Mouse (Mus musculus) liver, embryonic 15.5 days (tissue): ENCODE data around the gene Cdk15. TPM values are rescaled to one million over a fixed set of nuclear protein-coding genes. Genes with fewer than 3 reads are reported as not detected.

ENCODE experiments used
- ATAC-seq: fragments of 200-750 bp; cut with Nextera tagmentation; 2 replicates; pipeline ENCODE4 v1.8.0; 2017; ENCODE audit warnings: moderate number of reproducible peaks, mild to moderate bottlenecking, moderate library complexity; ENCODE audit not compliant: insufficient read depth
- H3K27ac ChIP-seq: fragments of 300-500 bp; sonication (generic); replicated peaks from 2 replicates; pipeline ENCODE4 v1.5.1; 2015; ENCODE audit warnings: mild to moderate bottlenecking, inconsistent platforms
- H3K27me3 ChIP-seq: fragments of 300-500 bp; sonication (generic); 2 replicates; pipeline ENCODE4 v1.6.1; 2015; ENCODE audit warnings: mild to moderate bottlenecking, inconsistent platforms
- H3K36me3 ChIP-seq: fragments of 300-500 bp; sonication (generic); replicated peaks from 2 replicates; pipeline ENCODE4 v1.6.1; 2015; ENCODE audit warnings: moderate library complexity, mild to moderate bottlenecking, inconsistent platforms
- H3K4me1 ChIP-seq: fragments of 300-500 bp; sonication (generic); replicated peaks from 2 replicates; pipeline ENCODE4 v1.6.1; 2015; ENCODE audit warnings: inconsistent platforms
- H3K4me2 ChIP-seq: fragments of 300-500 bp; sonication (generic); 2 replicates; pipeline ENCODE4 v1.6.1; 2015; ENCODE audit warnings: moderate library complexity, mild to moderate bottlenecking, inconsistent platforms
- H3K4me3 ChIP-seq: fragments of 300-500 bp; sonication (generic); replicated peaks from 2 replicates; pipeline ENCODE4 v1.5.1; 2015; ENCODE audit warnings: mild to moderate bottlenecking, inconsistent platforms
- H3K9ac ChIP-seq: fragments of 300-500 bp; sonication (generic); 2 replicates; pipeline ENCODE4 v1.6.1; 2015; ENCODE audit warnings: moderate library complexity, mild to moderate bottlenecking, inconsistent platforms
- H3K9me3 ChIP-seq: fragments of 300-500 bp; sonication (generic); replicated peaks from 2 replicates; pipeline ENCODE4 v1.6.1; 2016; ENCODE audit warnings: inconsistent platforms
- WGBS: fragments of 180-500 bp; shearing (Covaris S2); methylation state at CpG from one replicate; pipeline ENCODE4 v1.1.7; 2015; ENCODE audit warnings: mixed read lengths; ENCODE audit not compliant: insufficient replicate concordance; 5-methylcytosine and 5-hydroxymethylcytosine counted together
- polyA plus RNA-seq: library from polyadenylated mRNA; unstranded; fragments of >200 nt; fragmentation: Nextera tagmentation; extraction: Ambion mirVana; gene quantifications from 2 replicates; pipeline ENCODE4 v1.2.1, GENCODE M21; 2015

Cdk15 gene
- polyA plus RNA-seq, 1 experiment from 2014 or later: not detected

DNA sequence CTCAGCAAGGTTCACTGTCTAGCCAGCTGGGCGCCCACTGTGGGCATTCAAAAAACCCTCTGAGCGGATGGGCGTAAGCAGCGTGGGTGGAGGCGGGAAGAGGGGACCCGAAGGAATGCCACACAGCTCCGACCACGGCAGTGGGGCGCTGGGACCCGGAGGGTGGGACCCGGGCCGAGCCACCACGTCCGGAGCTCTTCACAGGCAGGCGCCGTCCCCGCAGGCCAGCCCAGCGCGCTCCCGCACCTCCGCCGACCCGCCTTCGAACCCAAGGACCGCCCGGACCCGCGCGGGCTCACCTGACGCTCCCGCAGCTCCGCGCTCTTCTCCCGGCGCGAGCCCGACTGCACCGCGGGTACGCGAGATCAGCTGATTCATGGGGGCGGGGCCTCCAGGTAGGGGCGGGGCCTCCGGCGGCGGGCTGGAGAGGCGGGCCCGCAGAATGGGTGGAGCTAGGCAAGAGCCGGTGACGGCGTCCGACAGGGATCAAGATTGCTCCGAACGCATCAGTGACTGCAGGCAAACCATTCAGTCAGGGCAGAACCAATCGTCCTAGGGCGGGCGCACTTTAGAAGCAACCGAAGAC lies 19.8 kb upstream of the Cdk15 start, which contains the start of gene Als2:
Als2 (minus strand) TSS at position 376 of the 586 bp plus-strand sequence.
- WGBS: under 1% methylated on average over 58 of the region's 58 CpGs
- peak; percentile 93 for ATAC-seq
- peak within 1 kb of the TSS; percentile 87 for H3K9ac ChIP-seq
- H3K27me3 ChIP-seq: no peaks in the 10 kb centered on the region
- H3K4me2 ChIP-seq: peak within 1 kb of the TSS; percentile 95
- H3K4me3 ChIP-seq: peak within 1 kb of the TSS; percentile 88
- no peaks in the 10 kb centered on the region for H3K9me3 ChIP-seq
- no peaks in the 10 kb centered on the region for H3K36me3 ChIP-seq
- peaks cover 30% of the 10 kb centered on the region for H3K4me1 ChIP-seq
- H3K27ac ChIP-seq: peak within 1 kb of the TSS; percentile 80

DNA sequence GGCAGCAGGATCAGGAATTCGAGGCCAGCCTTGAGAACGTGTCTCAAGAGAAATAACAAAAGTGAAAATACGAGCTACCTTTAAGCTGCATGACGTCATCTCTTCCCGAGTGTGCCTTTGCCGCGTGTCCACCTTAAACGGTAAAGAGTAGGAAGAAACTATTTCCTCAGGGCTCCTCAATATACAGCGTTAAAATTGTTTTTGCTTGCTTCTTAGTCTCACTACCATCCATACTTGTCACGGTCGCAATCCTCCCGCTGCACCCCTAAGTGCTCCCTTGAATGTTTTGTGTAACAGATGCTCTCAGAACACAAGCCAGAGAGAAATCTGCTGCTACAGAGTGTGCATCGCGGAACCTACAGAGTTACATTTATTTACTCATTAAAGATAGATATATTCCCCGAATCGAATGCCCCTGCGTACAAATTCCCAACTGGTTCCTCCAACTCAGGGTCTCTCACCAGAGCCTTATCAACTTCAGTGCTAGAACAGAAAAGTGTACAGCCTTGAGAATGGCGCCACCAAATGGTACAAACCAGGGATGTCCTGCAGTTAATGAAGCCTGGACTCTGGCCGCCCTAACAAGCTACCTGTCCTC lies 19.0 kb upstream of the Cdk15 start:
- peak overlapping the region; percentile 64 for H3K9ac ChIP-seq
- H3K4me3 ChIP-seq: peak overlapping the region; percentile 88
- H3K4me2 ChIP-seq: peak overlapping the region; percentile 95
- no peaks in the 10 kb centered on the region for H3K36me3 ChIP-seq
- H3K9me3 ChIP-seq: no peaks in the 10 kb centered on the region
- WGBS: under 1% methylated on average over 19 of the region's 19 CpGs
- H3K27me3 ChIP-seq: no peaks in the 10 kb centered on the region
- peak; percentile 50 for ATAC-seq
- peaks cover 30% of the 10 kb centered on the region for H3K4me1 ChIP-seq
- H3K27ac ChIP-seq: peak overlapping the region; percentile 80

DNA sequence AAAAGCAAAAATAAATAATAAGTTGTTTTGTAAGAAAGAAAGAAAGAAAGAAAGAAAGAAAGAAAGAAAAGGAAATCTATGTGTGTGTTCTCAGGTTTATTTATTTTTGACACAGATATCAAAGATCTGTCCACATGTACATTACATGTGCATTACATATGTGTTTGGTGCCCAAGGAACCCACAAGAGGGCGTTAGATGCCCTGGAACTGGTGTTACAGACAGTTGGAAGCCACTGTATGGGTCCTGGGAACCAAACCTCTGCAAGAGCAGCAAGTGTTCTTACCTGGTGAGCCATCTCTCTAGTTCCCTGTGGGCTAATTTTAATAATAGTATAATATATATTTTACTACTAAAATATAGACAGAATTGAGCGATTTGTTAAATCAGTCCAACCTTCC lies 12.9 kb upstream of the Cdk15 start:
- H3K4me1 ChIP-seq: peaks cover 5% of the 10 kb centered on the region
- no peaks in the 10 kb centered on the region for H3K27me3 ChIP-seq
- no peaks in the 10 kb centered on the region for H3K36me3 ChIP-seq
- H3K9ac ChIP-seq: no peak overlapping the region
- H3K27ac ChIP-seq: no peak overlapping the region
- no peak for ATAC-seq
- no peak overlapping the region for H3K4me2 ChIP-seq
- no peak overlapping the region for H3K4me3 ChIP-seq
- H3K9me3 ChIP-seq: no peaks in the 10 kb centered on the region
- WGBS: 39% methylated on average over 2 of the region's 2 CpGs

DNA sequence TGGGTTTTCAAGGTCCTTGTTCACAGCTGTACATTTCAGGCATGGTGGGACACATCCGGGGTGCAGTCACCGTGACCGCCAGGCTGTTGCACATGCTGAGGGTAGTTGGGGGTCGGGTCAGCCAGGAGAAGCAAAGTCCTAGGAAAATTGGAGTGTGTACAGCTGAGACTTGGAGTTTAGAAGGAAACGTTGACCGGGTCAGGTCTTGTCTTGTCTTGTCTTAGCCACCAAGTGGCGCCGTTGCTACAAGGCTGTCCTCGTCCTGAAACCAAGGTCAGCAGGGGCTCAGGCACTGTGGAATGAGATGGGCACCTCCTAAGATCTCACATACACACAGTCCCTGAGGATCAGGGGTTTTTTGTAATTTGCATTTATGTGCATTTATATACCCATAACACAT lies 9.1 kb upstream of the Cdk15 start:
- Histone ChIP-seq H3K4me3 (no peak overlapping the region), H3K4me1 (no peaks in the 10 kb centered on the region), H3K36me3 (no peaks in the 10 kb centered on the region), H3K4me2 (no peak overlapping the region), H3K27ac (no peak overlapping the region), H3K9me3 (no peaks in the 10 kb centered on the region), H3K9ac (no peak overlapping the region), H3K27me3 (no peaks in the 10 kb centered on the region)
- WGBS: 9% methylated on average over 9 of the region's 9 CpGs
- ATAC-seq: no peak

DNA sequence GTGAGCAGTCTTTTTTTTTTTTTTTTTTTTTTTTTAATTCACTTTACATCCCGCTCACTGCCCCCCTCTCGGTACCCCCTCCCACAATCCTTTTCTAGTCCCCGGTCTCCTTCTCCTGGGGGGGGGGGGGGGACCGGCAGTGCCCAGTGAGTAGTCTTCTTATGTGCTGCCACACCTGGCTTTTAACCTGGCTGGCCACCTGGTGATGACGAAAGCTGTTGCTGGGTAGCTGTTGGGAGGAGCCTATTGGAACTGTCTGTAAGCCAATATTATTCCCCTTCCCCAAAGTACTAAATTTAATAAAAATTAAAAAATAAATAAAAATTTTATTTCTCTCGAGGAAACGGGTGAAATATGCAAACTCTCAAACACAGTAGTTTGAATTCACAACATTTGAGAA lies 3.9 kb upstream of the Cdk15 start:
- Histone ChIP-seq H3K27ac (no peak overlapping the region), H3K27me3 (peaks cover 10% of the 10 kb centered on the region), H3K4me3 (no peak overlapping the region), H3K9me3 (no peaks in the 10 kb centered on the region), H3K36me3 (no peaks in the 10 kb centered on the region), H3K9ac (no peak overlapping the region), H3K4me2 (peak overlapping the region; percentile 46), H3K4me1 (no peaks in the 10 kb centered on the region)
- 13% methylated on average over 7 of the region's 7 CpGs for WGBS
- no peak for ATAC-seq

DNA sequence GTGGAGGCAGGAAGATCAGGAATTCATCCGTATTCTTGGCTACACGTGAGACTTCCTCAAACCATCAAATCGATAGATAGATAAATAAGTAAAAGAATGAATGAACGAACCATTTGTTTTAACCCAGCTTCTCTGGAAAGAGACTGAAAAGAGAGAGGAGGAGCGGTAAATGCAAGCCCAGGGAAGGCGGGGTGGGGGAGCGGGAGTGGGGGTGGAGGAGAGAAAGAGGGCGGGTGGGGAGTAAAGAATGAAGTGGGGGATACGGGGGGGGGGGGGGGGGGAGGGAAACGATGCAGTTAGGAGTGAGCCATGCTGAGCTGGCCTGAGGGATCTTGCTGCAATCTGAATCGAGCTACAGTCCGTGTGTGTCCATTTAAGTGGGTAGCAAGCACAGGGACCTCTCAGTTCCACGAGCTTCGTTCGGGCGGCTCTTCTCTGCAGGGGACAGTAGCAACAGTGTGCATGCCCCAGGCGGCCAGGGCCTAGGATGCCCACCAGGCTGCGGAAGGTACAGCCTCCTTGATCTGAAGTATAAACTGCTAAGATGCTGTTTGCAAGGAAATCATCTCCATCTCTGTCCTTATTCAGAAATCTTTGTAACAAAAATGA lies 3.3 kb upstream of the Cdk15 start:
- Histone ChIP-seq H3K27ac (no peak overlapping the region), H3K36me3 (no peaks in the 10 kb centered on the region), H3K4me3 (no peak overlapping the region), H3K9ac (no peak overlapping the region), H3K9me3 (no peaks in the 10 kb centered on the region), H3K4me2 (peak overlapping the region; percentile 46), H3K4me1 (no peaks in the 10 kb centered on the region), H3K27me3 (peaks cover 10% of the 10 kb centered on the region)
- WGBS: 15% methylated on average over 17 of the region's 18 CpGs
- ATAC-seq: no peak

DNA sequence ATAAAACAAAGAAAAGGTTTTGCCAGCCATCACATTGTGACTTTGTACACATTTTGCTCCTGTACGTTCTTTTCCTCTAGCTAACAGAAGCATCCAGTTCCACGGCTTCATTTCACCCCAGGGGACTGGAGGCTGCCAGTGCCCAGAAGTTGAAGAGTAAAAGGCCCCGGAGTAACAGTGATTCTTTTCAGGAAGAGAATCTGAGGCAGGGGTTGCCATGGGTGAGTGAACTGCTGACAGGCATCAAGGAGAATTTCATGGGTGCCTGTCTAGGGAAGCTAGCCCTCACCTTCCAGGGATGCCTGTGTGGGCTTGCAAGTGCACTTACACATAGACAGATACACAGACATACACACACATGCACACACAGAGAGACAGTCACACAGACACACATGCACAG lies 1.0 kb downstream of the Cdk15 start:
- H3K4me2 ChIP-seq: no peak overlapping the region
- peaks cover 10% of the 10 kb centered on the region for H3K27me3 ChIP-seq
- ATAC-seq: no peak
- H3K9me3 ChIP-seq: no peaks in the 10 kb centered on the region
- H3K4me3 ChIP-seq: no peak overlapping the region
- no peak overlapping the region for H3K9ac ChIP-seq
- 54% methylated on average over 3 of the region's 3 CpGs for WGBS
- H3K4me1 ChIP-seq: no peaks in the 10 kb centered on the region
- H3K36me3 ChIP-seq: no peaks in the 10 kb centered on the region
- no peak overlapping the region for H3K27ac ChIP-seq

DNA sequence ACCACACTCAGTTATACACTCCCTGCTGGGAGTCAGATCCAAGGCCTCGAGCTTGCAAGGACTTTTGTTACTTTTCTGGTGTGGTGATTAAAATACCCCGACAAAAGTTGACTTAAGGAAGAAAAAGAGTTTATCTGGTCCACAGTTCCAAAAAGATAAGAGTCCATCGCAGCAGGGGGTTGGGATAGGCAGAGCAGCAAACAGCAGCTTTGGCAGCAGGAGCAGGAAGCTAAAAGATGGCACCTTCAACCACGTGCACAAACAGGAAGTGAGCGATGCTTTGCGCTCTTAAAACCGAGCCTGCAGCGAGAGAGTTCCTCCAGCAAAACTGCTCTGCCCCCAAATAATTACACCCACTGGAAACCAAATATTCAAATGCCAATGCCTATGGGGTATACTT lies 12.2 kb downstream of the Cdk15 start:
- H3K27ac ChIP-seq: no peak overlapping the region
- H3K27me3 ChIP-seq: no peaks in the 10 kb centered on the region
- WGBS: 31% methylated on average over 8 of the region's 8 CpGs
- H3K4me1 ChIP-seq: no peaks in the 10 kb centered on the region
- H3K4me3 ChIP-seq: no peak overlapping the region
- H3K9me3 ChIP-seq: no peaks in the 10 kb centered on the region
- no peak for ATAC-seq
- no peak overlapping the region for H3K9ac ChIP-seq
- H3K4me2 ChIP-seq: no peak overlapping the region
- no peaks in the 10 kb centered on the region for H3K36me3 ChIP-seq

DNA sequence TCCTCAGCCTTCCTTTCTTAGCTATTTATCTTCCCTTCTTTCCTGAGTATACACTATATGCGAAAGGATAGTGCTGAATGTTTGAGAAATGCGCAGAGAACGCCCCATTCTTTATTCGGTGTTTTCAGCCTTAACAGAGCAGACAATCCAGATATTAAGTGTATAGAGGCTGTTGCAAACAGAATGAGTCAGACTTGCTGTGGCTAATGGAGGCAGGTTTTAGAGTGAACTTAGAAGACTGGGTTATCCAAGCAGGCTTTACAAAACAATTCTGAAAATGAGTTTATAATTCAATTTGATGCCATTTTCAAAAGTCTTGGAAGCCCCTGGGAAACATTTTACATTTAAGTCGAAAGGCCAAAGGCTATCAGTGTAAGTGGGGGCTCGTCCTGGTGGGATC lies 12.8 kb downstream of the Cdk15 start:
- Histone ChIP-seq H3K4me2 (no peak overlapping the region), H3K36me3 (no peaks in the 10 kb centered on the region), H3K4me1 (no peaks in the 10 kb centered on the region), H3K9me3 (no peaks in the 10 kb centered on the region), H3K4me3 (no peak overlapping the region), H3K9ac (no peak overlapping the region), H3K27ac (no peak overlapping the region), H3K27me3 (no peaks in the 10 kb centered on the region)
- WGBS: 77% methylated on average over 6 of the region's 6 CpGs
- ATAC-seq: no peak

DNA sequence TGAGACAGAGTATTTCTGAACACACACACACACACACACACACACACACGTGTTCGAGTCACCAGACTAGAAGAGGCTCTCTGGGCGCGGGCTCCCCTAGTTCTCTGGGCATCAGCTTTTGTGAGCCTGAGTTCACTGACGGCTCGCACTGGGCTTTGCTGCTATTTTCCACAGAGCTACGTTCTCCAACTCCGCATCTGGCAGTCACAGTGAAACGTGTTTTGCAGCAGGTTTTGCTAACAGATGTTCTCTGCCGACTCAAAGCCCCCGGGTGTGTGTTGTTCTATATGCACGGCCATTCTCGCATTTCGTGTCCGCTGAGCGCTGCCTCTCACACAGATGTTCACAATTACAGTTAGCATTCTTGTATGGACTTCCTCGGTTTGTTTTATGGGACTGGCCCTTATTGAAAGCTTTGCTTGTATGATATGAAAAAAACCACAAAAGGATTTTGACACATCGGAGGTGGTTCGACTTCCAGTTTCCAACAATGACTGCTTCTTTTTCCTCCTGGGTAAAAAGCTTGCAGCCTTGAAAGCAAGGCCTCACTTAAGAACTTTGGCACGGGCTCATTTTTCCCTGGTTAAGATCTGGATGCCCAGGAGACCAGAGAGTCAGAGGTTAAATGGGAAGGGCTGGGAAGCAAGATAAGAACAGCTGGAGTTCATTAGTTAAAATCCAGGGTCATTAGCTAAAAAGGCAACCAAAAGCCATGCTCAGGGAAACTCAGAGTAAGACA lies 13.4 kb downstream of the Cdk15 start:
- no peak overlapping the region for H3K9ac ChIP-seq
- no peak overlapping the region for H3K4me2 ChIP-seq
- no peak overlapping the region for H3K4me3 ChIP-seq
- 71% methylated on average over 20 of the region's 20 CpGs for WGBS
- no peaks in the 10 kb centered on the region for H3K36me3 ChIP-seq
- no peaks in the 10 kb centered on the region for H3K4me1 ChIP-seq
- H3K27me3 ChIP-seq: no peaks in the 10 kb centered on the region
- no peak overlapping the region for H3K27ac ChIP-seq
- H3K9me3 ChIP-seq: no peaks in the 10 kb centered on the region
- ATAC-seq: no peak

DNA sequence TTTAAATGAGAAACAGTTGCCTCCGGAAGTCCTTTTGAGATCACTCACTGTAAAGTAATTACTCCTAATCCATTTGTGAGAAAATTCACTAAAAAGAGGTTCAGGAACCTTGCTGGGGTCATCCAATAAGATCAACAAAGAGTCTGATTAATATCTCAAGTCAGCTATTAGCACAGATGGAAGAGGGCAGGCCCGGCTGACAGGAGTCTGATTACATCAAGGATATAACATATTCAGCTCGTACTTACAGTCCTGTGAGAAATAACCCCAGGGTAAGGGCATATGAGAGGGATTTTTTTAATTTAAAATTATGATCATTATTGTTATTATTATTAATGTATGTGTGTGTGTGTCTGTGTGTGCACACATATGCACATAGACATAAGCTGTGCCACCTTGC lies 15.5 kb downstream of the Cdk15 start:
- H3K9me3 ChIP-seq: no peaks in the 10 kb centered on the region
- H3K27me3 ChIP-seq: no peaks in the 10 kb centered on the region
- H3K27ac ChIP-seq: no peak overlapping the region
- H3K36me3 ChIP-seq: no peaks in the 10 kb centered on the region
- WGBS: 63% methylated on average over 3 of the region's 3 CpGs
- H3K4me2 ChIP-seq: no peak overlapping the region
- no peak for ATAC-seq
- no peak overlapping the region for H3K9ac ChIP-seq
- H3K4me3 ChIP-seq: no peak overlapping the region
- no peaks in the 10 kb centered on the region for H3K4me1 ChIP-seq
